Mouse (Mus musculus) forebrain, embryonic 11.5 days (tissue): ENCODE data around the gene Tmbim1. TPM values are rescaled to one million over a fixed set of nuclear protein-coding genes. Genes with fewer than 3 reads are reported as not detected.

Experiments used
- ATAC-seq: fragments of 200-750 bp; cut with Nextera tagmentation; replicated peaks from 2 replicates; pipeline ENCODE4 v1.8.0; 2017; ENCODE audit warnings: moderate TSS enrichment; ENCODE audit not compliant: low FRiP score
- DNase-seq: peaks from one replicate; pipeline ENCODE4 v3.0.0-alpha.2; 2017; ENCODE audit warnings: low spot score
- H3K27ac ChIP-seq: fragments of 300-500 bp; sonication (generic); 2 replicates; pipeline ENCODE4 v1.5.1; 2014; ENCODE audit warnings: low read depth, low read length
- H3K27me3 ChIP-seq: fragments of 300-500 bp; sonication (generic); 2 replicates; pipeline ENCODE4 v1.6.1; 2014; ENCODE audit warnings: mild to moderate bottlenecking, low read length, mixed read lengths; ENCODE audit not compliant: control insufficient read depth, insufficient read depth
- H3K36me3 ChIP-seq: fragments of 300-500 bp; sonication (generic); 2 replicates; pipeline ENCODE4 v1.6.1; 2014; ENCODE audit warnings: mild to moderate bottlenecking, low read length, moderate library complexity, mixed read lengths; ENCODE audit not compliant: control insufficient read depth, insufficient read depth
- H3K4me1 ChIP-seq: fragments of 300-500 bp; sonication (generic); replicated peaks from 2 replicates; pipeline ENCODE4 v1.6.1; 2014; ENCODE audit warnings: low read length, mixed read lengths; ENCODE audit not compliant: control insufficient read depth, insufficient read depth
- H3K4me2 ChIP-seq: fragments of 300-500 bp; sonication (generic); 2 replicates; pipeline ENCODE4 v1.6.1; 2014; ENCODE audit warnings: low read depth, mild to moderate bottlenecking, low read length, moderate library complexity, mixed read lengths; ENCODE audit not compliant: severe bottlenecking
- H3K4me3 ChIP-seq: fragments of 300-500 bp; sonication (generic); 2 replicates; pipeline ENCODE4 v1.5.1; 2014; ENCODE audit warnings: low read depth, low read length
- H3K9ac ChIP-seq: fragments of 300-500 bp; sonication (generic); 2 replicates; pipeline ENCODE4 v1.6.1; 2014; ENCODE audit warnings: low read length
- H3K9me3 ChIP-seq: fragments of 300-500 bp; sonication (generic); 2 replicates; pipeline ENCODE4 v1.6.1; 2016; ENCODE audit warnings: low read length, mixed read lengths; ENCODE audit not compliant: control insufficient read depth
- WGBS: fragments of 180-500 bp; shearing (Covaris S2); extraction: QIAGEN DNeasy Blood & Tissue Kit; methylation state at CpG from one replicate; pipeline ENCODE4 v1.1.7; 2014; 5-methylcytosine and 5-hydroxymethylcytosine counted together
- polyA plus RNA-seq: library from polyadenylated mRNA; unstranded; fragments of >200 nt; fragmentation: Nextera tagmentation; extraction: Ambion mirVana; gene quantifications from 2 replicates; pipeline ENCODE4 v1.2.1, GENCODE M21; 2014

The Tmbim1 gene
- polyA plus RNA-seq, 1 experiment from 2014 or later, result 6.9 TPM

DNA sequence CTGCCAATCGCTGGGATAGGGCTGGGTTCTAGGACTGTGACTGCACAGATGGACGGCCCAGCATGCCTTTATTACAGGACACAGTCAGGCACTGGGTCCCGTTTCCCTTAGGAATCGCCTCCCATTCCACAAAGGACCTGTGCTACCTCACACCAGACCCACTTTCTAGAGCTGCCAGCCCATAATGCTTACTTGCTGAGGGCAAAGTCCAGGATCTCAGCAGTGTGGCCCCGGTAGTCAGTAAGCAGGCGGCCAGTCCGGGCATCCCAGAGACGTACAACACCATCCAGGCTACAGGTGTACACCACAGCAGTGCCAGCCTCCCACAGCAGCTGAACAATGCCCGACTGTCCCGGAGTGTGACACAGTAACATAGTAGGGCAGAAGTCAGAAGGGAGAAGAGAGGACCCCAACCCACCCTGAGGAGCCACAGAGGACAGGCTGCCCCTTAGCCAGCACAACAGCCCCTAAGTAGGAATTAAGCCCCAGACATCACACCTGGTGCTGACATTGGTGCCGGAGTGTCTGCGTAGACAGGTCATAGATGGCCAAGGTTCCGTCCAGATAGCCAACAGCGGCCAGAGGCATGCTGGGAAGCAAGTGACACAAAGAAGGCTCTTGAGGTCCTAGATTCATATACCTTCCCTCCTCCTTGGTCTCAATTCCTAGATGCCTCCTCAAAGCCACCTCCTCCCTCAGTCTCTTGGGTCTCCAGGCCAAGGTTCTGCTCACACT lies 24.7 kb downstream of the Tmbim1 start:
- Histone ChIP-seq H3K9me3 (no peaks in the 10 kb centered on the region), H3K4me2 (no peak overlapping the region), H3K36me3 (peaks cover 2% of the 10 kb centered on the region), H3K9ac (no peak overlapping the region), H3K4me3 (no peak overlapping the region), H3K27me3 (no peaks in the 10 kb centered on the region), H3K4me1 (peaks cover 1% of the 10 kb centered on the region), H3K27ac (no peak overlapping the region)
- ATAC-seq (no peak), DNase-seq (no peak)
- WGBS, result 95% methylated on average over 14 of the region's 14 CpGs

DNA sequence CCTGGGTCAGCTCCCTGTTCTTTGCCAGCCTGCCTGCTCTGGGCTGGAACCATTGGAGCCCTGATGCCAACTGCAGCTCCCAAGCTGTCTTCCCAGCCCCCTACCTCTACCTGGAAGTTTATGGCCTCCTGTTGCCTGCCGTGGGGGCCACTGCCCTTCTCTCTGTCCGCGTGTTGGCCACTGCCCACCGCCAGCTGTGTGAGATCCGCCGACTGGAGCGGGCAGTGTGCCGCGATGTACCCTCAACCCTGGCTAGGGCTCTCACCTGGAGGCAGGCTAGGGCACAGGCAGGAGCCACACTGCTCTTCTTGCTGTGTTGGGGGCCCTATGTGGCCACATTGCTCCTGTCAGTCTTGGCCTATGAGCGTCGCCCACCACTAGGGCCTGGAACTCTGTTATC lies 26.4 kb downstream of the Tmbim1 start:
- no peak overlapping the region for H3K4me3 ChIP-seq
- no peak for ATAC-seq
- H3K27ac ChIP-seq, result no peak overlapping the region
- no peak overlapping the region for H3K4me2 ChIP-seq
- H3K9me3 ChIP-seq, result no peaks in the 10 kb centered on the region
- DNase-seq, result no peak
- H3K27me3 ChIP-seq, result no peaks in the 10 kb centered on the region
- peaks cover 2% of the 10 kb centered on the region for H3K36me3 ChIP-seq
- H3K9ac ChIP-seq, result no peak overlapping the region
- 87% methylated on average over 11 of the region's 11 CpGs for WGBS
- no peaks in the 10 kb centered on the region for H3K4me1 ChIP-seq

DNA sequence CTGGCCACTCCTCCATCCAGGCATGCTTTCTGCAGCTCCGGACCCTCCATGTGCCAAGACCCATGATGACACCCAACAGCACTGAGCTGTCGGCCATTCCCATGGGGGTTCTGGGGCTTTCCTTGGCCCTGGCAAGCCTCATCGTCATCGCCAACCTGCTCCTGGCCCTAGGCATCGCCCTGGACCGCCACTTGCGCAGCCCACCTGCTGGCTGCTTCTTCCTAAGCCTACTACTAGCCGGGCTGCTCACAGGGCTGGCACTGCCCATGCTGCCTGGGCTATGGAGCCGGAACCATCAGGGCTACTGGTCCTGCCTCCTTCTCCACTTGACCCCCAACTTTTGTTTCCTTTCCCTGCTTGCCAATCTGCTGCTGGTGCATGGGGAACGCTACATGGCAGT lies 26.9 kb downstream of the Tmbim1 start, which contains the start of gene Gpbar1:
Gene Gpbar1, plus strand, starts transcription at position 13 of the 400 bp plus-strand sequence.
- H3K9ac ChIP-seq, result no peak within 1 kb of the TSS; the same call in 1 of the 2 replicates

DNA sequence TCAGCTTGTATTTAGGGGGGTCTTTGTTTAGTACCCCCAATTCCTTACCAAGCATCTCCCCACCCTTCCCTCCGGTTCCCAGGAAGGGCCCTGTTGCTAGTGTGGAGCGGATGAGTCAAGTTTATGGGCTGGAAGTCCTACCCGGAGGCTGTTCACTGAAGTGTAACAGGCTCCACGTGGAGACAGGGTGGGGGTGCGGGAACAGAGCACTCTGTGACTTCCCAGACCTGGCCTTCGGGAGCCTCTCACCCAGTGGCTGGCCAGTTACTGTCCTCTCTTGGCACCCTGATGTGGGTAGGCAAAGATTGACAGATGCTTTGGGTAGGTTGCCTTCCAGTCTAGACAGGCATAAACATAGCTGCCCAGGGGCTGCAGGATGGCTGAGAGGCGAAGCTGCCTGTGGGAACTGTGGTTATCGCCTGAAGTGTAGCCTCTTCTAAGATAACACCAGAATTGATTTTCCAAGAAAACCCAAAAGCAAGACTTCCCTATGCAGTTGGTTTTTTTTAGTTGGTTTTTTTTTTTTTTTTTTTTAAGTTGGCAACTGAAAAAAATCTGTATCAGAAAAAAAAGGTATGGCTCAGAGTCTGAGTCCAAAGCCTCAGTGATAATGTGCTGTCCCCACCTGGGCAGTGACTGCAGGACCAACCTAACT lies 27.4 kb downstream of the Tmbim1 start:
- Histone ChIP-seq H3K36me3 (peaks cover 2% of the 10 kb centered on the region), H3K4me2 (no peak overlapping the region), H3K27ac (no peak overlapping the region), H3K4me1 (no peaks in the 10 kb centered on the region), H3K27me3 (no peaks in the 10 kb centered on the region), H3K9me3 (no peaks in the 10 kb centered on the region), H3K4me3 (no peak overlapping the region), H3K9ac (no peak overlapping the region; the same call in 1 of the 2 replicates)
- ATAC-seq (no peak), DNase-seq (no peak)
- WGBS, result 73% methylated on average over 8 of the region's 8 CpGs

More for the DNA sequence above, 26.9 kb downstream of the Tmbim1 start, which contains the start of gene Gpbar1:
- no peaks in the 10 kb centered on the region for H3K27me3 ChIP-seq
- no peaks in the 10 kb centered on the region for H3K9me3 ChIP-seq
- no peak within 1 kb of the TSS for H3K4me2 ChIP-seq
- H3K4me3 ChIP-seq, result no peak within 1 kb of the TSS
- H3K4me1 ChIP-seq, result no peaks in the 10 kb centered on the region
- no peak for DNase-seq
- WGBS, result 91% methylated on average over 10 of the region's 10 CpGs
- peaks cover 2% of the 10 kb centered on the region for H3K36me3 ChIP-seq
- H3K27ac ChIP-seq, result no peak within 1 kb of the TSS
- no peak for ATAC-seq

DNA sequence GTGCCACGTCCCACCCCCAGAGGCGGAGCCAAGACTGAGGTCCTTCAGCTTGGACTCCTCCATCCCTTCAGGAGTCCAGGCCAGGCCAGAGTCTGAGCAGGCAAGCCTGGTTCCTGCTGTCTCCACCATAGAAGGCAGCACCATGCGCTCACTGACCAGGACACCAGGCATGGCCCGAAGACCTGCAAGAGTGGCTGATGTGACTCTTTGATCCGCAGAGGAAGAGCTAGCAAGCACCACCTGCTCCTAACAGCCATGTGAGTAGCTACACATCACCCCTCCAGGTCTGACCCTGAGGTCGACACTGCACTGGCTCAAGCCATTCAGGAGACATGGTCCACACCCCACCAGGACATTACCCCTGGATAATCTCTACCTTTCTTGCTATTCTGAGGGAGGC lies 28.4 kb downstream of the Tmbim1 start:
- Histone ChIP-seq H3K4me1 (no peaks in the 10 kb centered on the region), H3K4me2 (no peak overlapping the region), H3K9me3 (no peaks in the 10 kb centered on the region), H3K27me3 (no peaks in the 10 kb centered on the region), H3K9ac (no peak overlapping the region), H3K36me3 (peaks cover 2% of the 10 kb centered on the region), H3K27ac (no peak overlapping the region), H3K4me3 (no peak overlapping the region)
- ATAC-seq, result no peak
- 68% methylated on average over 6 of the region's 6 CpGs for WGBS
- no peak for DNase-seq

DNA sequence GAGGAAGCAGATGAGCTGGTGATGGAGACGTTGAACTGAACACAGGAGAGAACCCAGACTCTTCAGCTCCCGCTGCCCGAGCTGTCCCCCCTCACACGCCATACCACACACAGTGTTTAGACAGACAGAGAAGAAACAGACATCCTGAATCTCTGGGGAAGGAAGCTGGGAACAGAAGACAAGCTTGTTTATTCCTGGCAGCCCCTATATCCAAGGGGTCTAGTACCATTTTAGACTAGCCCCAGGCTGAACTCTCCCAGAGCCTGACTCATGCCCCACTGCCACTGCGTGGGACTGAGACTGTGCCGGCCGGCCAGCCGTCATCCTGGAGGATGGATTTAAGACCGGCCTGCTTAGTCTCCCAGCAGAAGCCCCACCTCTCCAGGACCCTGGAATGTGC lies 30.4 kb downstream of the Tmbim1 start:
- H3K9ac ChIP-seq, result no peak overlapping the region
- H3K4me3 ChIP-seq, result no peak overlapping the region
- 60% methylated on average over 9 of the region's 9 CpGs for WGBS
- no peak for ATAC-seq
- no peak for DNase-seq
- H3K4me1 ChIP-seq, result no peaks in the 10 kb centered on the region
- H3K9me3 ChIP-seq, result no peaks in the 10 kb centered on the region
- no peak overlapping the region for H3K27ac ChIP-seq
- H3K4me2 ChIP-seq, result no peak overlapping the region
- H3K36me3 ChIP-seq, result peaks cover 2% of the 10 kb centered on the region; the same call in 1 of the 2 replicates
- H3K27me3 ChIP-seq, result no peaks in the 10 kb centered on the region

DNA sequence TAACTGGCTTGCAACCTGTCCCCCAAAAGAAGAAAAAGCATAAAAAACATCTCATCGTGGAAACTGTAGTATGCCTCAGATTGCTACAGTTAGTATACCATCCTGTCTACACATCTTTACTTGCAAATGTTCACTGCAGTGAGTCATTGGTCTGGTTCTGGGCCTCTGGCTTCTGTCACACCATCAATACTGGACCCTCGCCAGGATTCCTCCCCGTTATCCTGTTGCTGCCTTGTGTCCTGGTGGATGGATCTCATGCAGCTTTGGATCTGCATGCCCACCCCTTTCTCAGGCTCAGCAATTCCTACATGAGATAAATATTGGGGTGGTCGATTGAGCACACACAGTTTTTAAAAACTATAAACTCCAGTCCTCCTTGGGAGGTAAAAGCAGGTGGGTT lies 33.8 kb downstream of the Tmbim1 start:
- H3K4me3 ChIP-seq, result no peak overlapping the region
- no peaks in the 10 kb centered on the region for H3K27me3 ChIP-seq
- H3K4me2 ChIP-seq, result no peak overlapping the region
- H3K27ac ChIP-seq, result no peak overlapping the region
- H3K9ac ChIP-seq, result no peak overlapping the region
- H3K36me3 ChIP-seq, result peaks cover 4% of the 10 kb centered on the region; the same call in 1 of the 2 replicates
- no peak for ATAC-seq
- WGBS, result 83% methylated on average over 4 of the region's 4 CpGs
- no peaks in the 10 kb centered on the region for H3K4me1 ChIP-seq
- no peaks in the 10 kb centered on the region for H3K9me3 ChIP-seq
- peak; percentile 39 for DNase-seq

DNA sequence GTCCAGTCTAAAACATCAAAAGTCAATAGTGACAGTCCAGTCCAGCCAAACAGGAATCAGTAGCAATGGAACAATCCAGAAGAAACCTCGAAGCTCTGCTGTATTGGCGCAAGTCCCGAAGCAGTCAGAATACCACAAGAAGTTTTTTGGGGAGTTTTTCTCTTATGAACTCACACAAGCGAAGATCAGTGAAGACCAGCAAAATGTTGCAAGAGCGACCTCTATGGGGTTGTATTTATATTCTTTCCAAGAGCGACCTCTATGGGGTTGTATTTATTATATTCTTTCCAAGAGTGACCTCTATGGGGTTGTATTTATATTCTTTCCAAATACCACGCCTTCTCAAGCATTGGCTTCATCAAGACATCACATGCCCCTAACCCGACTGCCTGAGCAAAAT lies 36.7 kb downstream of the Tmbim1 start:
- H3K4me2 ChIP-seq, result no peak overlapping the region
- no peak for DNase-seq
- no peak overlapping the region for H3K4me3 ChIP-seq
- H3K27me3 ChIP-seq, result no peaks in the 10 kb centered on the region
- no peak for ATAC-seq
- H3K4me1 ChIP-seq, result no peaks in the 10 kb centered on the region
- no peaks in the 10 kb centered on the region for H3K9me3 ChIP-seq
- H3K36me3 ChIP-seq, result peaks cover 18% of the 10 kb centered on the region
- WGBS, result 86% methylated on average over 8 of the region's 8 CpGs
- no peak overlapping the region for H3K27ac ChIP-seq
- no peak overlapping the region for H3K9ac ChIP-seq
